ENCODE assay signal across 26 mouse cellular contexts in genomic region chr3:81368642-81369041, GRCm38 (mm10).
DNase-seq lines count a peak whose midpoint lies in the region; ATAC-seq and TF ChIP-seq lines count a peak whose summit lies in the region.
"Had no signal": no experiment of that assay in that cellular context is flagged by ENCODE, and none has a peak within 500 bp of the region (broad histone marks: within the 10 kb centered on the region; RNA-seq: fewer than 3 reads in every experiment).

No protein-coding gene starts in this region.

- H3K4me3 ChIP-seq in kidney, embryonic 14.5 days (ENCODE audit: low read length): no peak overlapping the region
- H3K4me3 ChIP-seq in kidney, embryonic 16.5 days (ENCODE audit: low read length): no peak overlapping the region
- H3K4me3 ChIP-seq in embryonic fibroblast, embryonic 13.5 days (ENCODE audit: insufficient read depth, low read length): no peak overlapping the region
- H3K4me3 ChIP-seq: embryonic facial prominence, embryonic 10.5 days; embryonic facial prominence, embryonic 12.5 days; erythroblast, embryonic 14.5 days; forebrain, embryonic 10.5 days; forebrain, embryonic 12.5 days had no signal

- peak; percentile 71 for ATAC-seq in kidney, embryonic 14.5 days (ENCODE audit: low FRiP score, low TSS enrichment)
- peak; percentile 65; the same call in 1 of the 2 replicates for ATAC-seq in kidney, embryonic 16.5 days (ENCODE audit: low FRiP score, low TSS enrichment)
- ATAC-seq: activated CD4-positive, CD25-positive, alpha-beta regulatory T cell, adult 4 months; CD4-positive, CD25-positive, alpha-beta regulatory T cell, adult 4 months; forebrain, embryonic 14.5 days; forebrain, embryonic 16.5 days had no signal

- H3K9ac ChIP-seq in kidney, embryonic 14.5 days (ENCODE audit: low read depth, low read length): no peak overlapping the region
- no peak overlapping the region for H3K9ac ChIP-seq in kidney, embryonic 16.5 days (replicated peaks; ENCODE audit: low read length)
- H3K9ac ChIP-seq: embryonic facial prominence, embryonic 12.5 days; forebrain, embryonic 12.5 days had no signal

- no peak overlapping the region for H3K27ac ChIP-seq in kidney, embryonic 14.5 days (ENCODE audit: low read depth, low read length)
- H3K27ac ChIP-seq in kidney, embryonic 16.5 days (ENCODE audit: low read length): no peak overlapping the region
- H3K27ac ChIP-seq in embryonic fibroblast, embryonic 13.5 days (ENCODE audit: insufficient read depth, low read length): peak overlapping the region; percentile 34; the same call in 1 of the 2 replicates
- H3K27ac ChIP-seq: embryonic facial prominence, embryonic 10.5 days; embryonic facial prominence, embryonic 12.5 days; forebrain, embryonic 10.5 days; forebrain, embryonic 12.5 days had no signal

- 26% methylated on average over 2 of the region's 2 CpGs for WGBS in kidney, embryonic 14.5 days
- 28% methylated on average over 2 of the region's 2 CpGs for WGBS in kidney, embryonic 16.5 days

- H3K9me3 ChIP-seq in kidney, embryonic 14.5 days (ENCODE audit: control insufficient read depth, low read length): no peaks in the 10 kb centered on the region
- no peaks in the 10 kb centered on the region for H3K9me3 ChIP-seq in kidney, embryonic 16.5 days (ENCODE audit: low read length)
- H3K9me3 ChIP-seq: embryonic facial prominence, embryonic 10.5 days; embryonic facial prominence, embryonic 12.5 days; forebrain, embryonic 10.5 days; forebrain, embryonic 12.5 days; G1E had no signal

- DNase-seq in kidney, postnatal 4 days: no peak
- no peak for DNase-seq in kidney, postnatal 14 days
- no peak for DNase-seq in gastrocnemius, adult 18-20 months (ENCODE audit: low spot score)
- DNase-seq: adrenal gland, adult 8-10 months; adrenal gland, postnatal 14 days; adrenal gland, postnatal 36 days; B cell, adult 2 months; cerebellum, adult 11-12 months; cerebellum, adult 2 months; cerebellum, adult 9-10 months; cerebellum, postnatal 25 days had no signal

- TF ChIP-seq POLR2A in embryonic fibroblast, embryonic 13.5 days (IDR thresholded peaks at IDR 0.05; ENCODE audit: low read depth, low read length): no peak

- no peaks in the 10 kb centered on the region for H3K27me3 ChIP-seq in kidney, embryonic 14.5 days (ENCODE audit: control insufficient read depth, insufficient read depth, low read length)
- no peaks in the 10 kb centered on the region for H3K27me3 ChIP-seq in kidney, embryonic 16.5 days (ENCODE audit: insufficient read depth, low read length)
- H3K27me3 ChIP-seq: CH12.LX; embryonic facial prominence, embryonic 12.5 days; forebrain, embryonic 12.5 days; Patski had no signal

- H3K36me3 ChIP-seq in kidney, embryonic 14.5 days (ENCODE audit: control insufficient read depth, insufficient read depth, low read length): no peaks in the 10 kb centered on the region
- H3K36me3 ChIP-seq in kidney, embryonic 16.5 days (ENCODE audit: insufficient read depth, low read length): no peaks in the 10 kb centered on the region
- H3K36me3 ChIP-seq: embryonic facial prominence, embryonic 10.5 days; embryonic facial prominence, embryonic 12.5 days; forebrain, embryonic 10.5 days; forebrain, embryonic 12.5 days; G1E had no signal

- H3K4me1 ChIP-seq in kidney, embryonic 14.5 days (ENCODE audit: control insufficient read depth, insufficient read depth, low read length): no peaks in the 10 kb centered on the region
- H3K4me1 ChIP-seq in kidney, embryonic 16.5 days (ENCODE audit: insufficient read depth, low read length): peaks cover 7% of the 10 kb centered on the region; the same call in 1 of the 2 replicates
- H3K4me1 ChIP-seq in embryonic fibroblast, embryonic 13.5 days (ENCODE audit: control insufficient read depth, insufficient read depth, low read length): peaks cover 6% of the 10 kb centered on the region
- H3K4me1 ChIP-seq: embryonic facial prominence, embryonic 10.5 days; embryonic facial prominence, embryonic 12.5 days; forebrain, embryonic 10.5 days; forebrain, embryonic 12.5 days had no signal

- TF ChIP-seq CTCF in embryonic fibroblast, embryonic 13.5 days (IDR thresholded peaks at IDR 0.05; ENCODE audit: borderline replicate concordance, insufficient read depth, low read length): no peak

- H3K4me2 ChIP-seq in kidney, embryonic 14.5 days (replicated peaks; ENCODE audit: low read depth, low read length): no peak overlapping the region
- H3K4me2 ChIP-seq in kidney, embryonic 16.5 days (replicated peaks; ENCODE audit: low read depth, low read length): no peak overlapping the region
- H3K4me2 ChIP-seq: embryonic facial prominence, embryonic 12.5 days; forebrain, embryonic 12.5 days had no signal
